Mouse (Mus musculus) midbrain, embryonic 14.5 days (tissue): ENCODE data around the gene Vmn2r74. TPM values are rescaled to one million over a fixed set of nuclear protein-coding genes. Genes with fewer than 3 reads are reported as not detected.

Experiments
- ATAC-seq: fragments of 200-750 bp; cut with Nextera tagmentation; 2 replicates; pipeline ENCODE4 v1.8.0; 2017; ENCODE audit warnings: moderate number of reproducible peaks, moderate library complexity; ENCODE audit not compliant: low FRiP score, low TSS enrichment
- DNase-seq: peaks from one replicate; pipeline ENCODE4 v3.0.0-alpha.2; 2015
- H3K27ac ChIP-seq: fragments of 300-500 bp; sonication (generic); replicated peaks from 2 replicates; pipeline ENCODE4 v1.5.1; 2014; ENCODE audit warnings: mild to moderate bottlenecking, low read depth, low read length, moderate library complexity
- H3K27me3 ChIP-seq: fragments of 300-500 bp; sonication (generic); 2 replicates; pipeline ENCODE4 v1.6.1; 2014; ENCODE audit warnings: low read length, control low read depth, mixed read lengths; ENCODE audit not compliant: control insufficient read depth, insufficient read depth
- H3K36me3 ChIP-seq: fragments of 300-500 bp; sonication (generic); 2 replicates; pipeline ENCODE4 v1.6.1; 2014; ENCODE audit warnings: low read length, control low read depth; ENCODE audit not compliant: control insufficient read depth, insufficient read depth
- H3K4me1 ChIP-seq: fragments of 300-500 bp; sonication (generic); 2 replicates; pipeline ENCODE4 v1.6.1; 2014; ENCODE audit warnings: mild to moderate bottlenecking, antibody characterized with exemption, low read length, control low read depth; ENCODE audit not compliant: control insufficient read depth, insufficient read depth
- H3K4me2 ChIP-seq: fragments of 300-500 bp; sonication (generic); 2 replicates; pipeline ENCODE4 v1.6.1; 2014; ENCODE audit warnings: mild to moderate bottlenecking, low read length, moderate library complexity
- H3K4me3 ChIP-seq: fragments of 300-500 bp; sonication (generic); replicated peaks from 2 replicates; pipeline ENCODE4 v1.5.1; 2014; ENCODE audit warnings: low read depth, low read length
- H3K9ac ChIP-seq: fragments of 300-500 bp; sonication (generic); replicated peaks from 2 replicates; pipeline ENCODE4 v1.6.1; 2014; ENCODE audit warnings: mild to moderate bottlenecking, low read length, moderate library complexity
- H3K9me3 ChIP-seq: fragments of 300-500 bp; sonication (generic); 2 replicates; pipeline ENCODE4 v1.6.1; 2016; ENCODE audit warnings: low read length, control low read depth, mixed read lengths; ENCODE audit not compliant: control insufficient read depth
- WGBS: fragments of 180-500 bp; shearing (Covaris S2); extraction: QIAGEN DNeasy Blood & Tissue Kit; methylation state at CpG from one replicate; pipeline ENCODE4 v1.1.7; 2014; 5-methylcytosine and 5-hydroxymethylcytosine counted together
- polyA plus RNA-seq: library from polyadenylated mRNA; unstranded; fragments of >200 nt; fragmentation: Nextera tagmentation; extraction: Ambion mirVana; gene quantifications from 2 replicates; pipeline ENCODE4 v1.2.1, GENCODE M21; 2014

The Vmn2r74 gene
- not detected in 2 replicates for polyA plus RNA-seq

DNA sequence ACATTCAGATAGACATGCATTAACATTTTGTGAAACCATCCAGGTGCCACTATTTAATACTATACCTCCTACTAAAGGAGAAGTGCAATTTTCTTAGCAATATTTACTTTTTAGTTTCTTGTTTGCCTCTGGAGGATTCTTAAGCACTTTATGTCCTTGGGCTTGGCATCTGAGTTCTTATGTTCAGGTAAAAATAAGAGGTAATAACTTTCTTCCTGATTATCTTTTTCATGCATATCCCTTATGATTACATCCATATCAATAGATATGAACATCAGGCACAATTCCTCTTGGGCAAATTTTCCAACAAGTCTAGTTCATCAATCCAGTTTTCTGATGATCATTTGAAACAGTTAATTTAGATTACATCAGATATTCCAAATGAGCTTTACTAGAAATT is at the start of gene Vmn2r74:
TSS of gene Vmn2r74 (minus strand) at position 101 of the 400 bp plus-strand sequence.
- Histone ChIP-seq H3K4me1 (no peaks in the 10 kb centered on the region), H3K4me2 (no peak within 1 kb of the TSS), H3K9ac (no peak within 1 kb of the TSS), H3K9me3 (no peaks in the 10 kb centered on the region), H3K27me3 (no peaks in the 10 kb centered on the region), H3K36me3 (no peaks in the 10 kb centered on the region), H3K27ac (no peak within 1 kb of the TSS), H3K4me3 (no peak within 1 kb of the TSS)
- no peak for ATAC-seq
- no peak for DNase-seq

DNA sequence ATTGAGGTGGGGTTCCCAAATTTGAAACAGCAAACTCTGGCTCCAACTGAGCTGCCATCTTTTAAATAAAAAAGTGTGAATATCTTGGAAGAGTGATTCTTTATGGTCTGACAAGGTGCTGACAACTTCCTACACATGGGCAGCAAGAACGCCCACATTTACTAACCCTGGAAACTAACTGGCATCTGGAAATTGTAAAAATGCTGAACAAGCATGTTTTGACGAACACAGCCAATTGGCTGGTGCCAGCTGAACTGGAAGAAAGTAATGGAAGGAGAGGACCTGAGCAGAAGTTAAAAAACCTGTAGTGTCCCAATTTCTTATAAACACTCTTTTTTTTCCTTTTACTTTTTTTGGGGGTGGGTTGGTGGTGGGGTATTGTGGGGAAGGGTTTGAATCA is 46.1 kb upstream of the Vmn2r74 start:
- ATAC-seq = no peak
- WGBS = 88% methylated on average over 2 of the region's 2 CpGs

More for the DNA sequence above, 46.1 kb upstream of the Vmn2r74 start:
- Histone ChIP-seq H3K4me3 (no peak overlapping the region), H3K9ac (no peak overlapping the region), H3K9me3 (peaks cover 11% of the 10 kb centered on the region), H3K4me2 (no peak overlapping the region), H3K4me1 (no peaks in the 10 kb centered on the region), H3K27ac (no peak overlapping the region), H3K36me3 (no peaks in the 10 kb centered on the region), H3K27me3 (no peaks in the 10 kb centered on the region)
- no peak for DNase-seq

Other genes with a start within 250 kb of the Vmn2r74 start
- not detected in 2 replicates for gene Vmn2r72, start 206.5 kb downstream of the Vmn2r74 start, polyA plus RNA-seq
- not detected in 2 replicates for gene Vmn2r73, start 85.4 kb downstream of the Vmn2r74 start, polyA plus RNA-seq
- gene Vmn2r75, start 210.1 kb upstream of the Vmn2r74 start, polyA plus RNA-seq = not detected in 2 replicates